In the genomic region with DNA sequence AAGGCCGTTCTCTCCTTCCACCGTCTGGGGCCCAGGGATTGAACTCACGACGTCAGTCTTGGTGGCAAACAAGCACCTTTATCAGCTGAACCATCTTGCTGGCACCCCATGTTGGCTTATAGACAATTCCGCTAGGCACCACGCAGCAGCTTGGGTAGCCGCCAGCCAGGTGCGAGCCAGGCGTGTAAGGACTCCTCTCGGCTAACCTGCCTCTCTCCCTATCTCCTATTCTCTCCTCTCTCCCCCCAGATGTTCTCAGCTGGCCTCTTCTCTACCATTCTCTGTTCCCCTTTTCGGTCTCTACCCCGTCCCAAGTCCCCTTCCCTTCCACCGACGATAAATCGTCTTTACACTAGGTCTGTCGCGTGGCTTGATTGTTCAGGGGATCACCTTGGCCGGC, we compare ENCODE assay signal across 8 mouse cellular contexts. TPM values are rescaled to one million over a fixed set of nuclear protein-coding genes. Genes with fewer than 3 reads are reported as not detected.
DNase-seq lines count a peak whose midpoint lies in the region; ATAC-seq lines count a peak whose summit lies in the region.

No protein-coding gene starts in this region.

- no peaks in the 10 kb centered on the region for H3K27me3 ChIP-seq in neural tube, embryonic 11.5 days (ENCODE audit: control insufficient read depth, insufficient read depth, low read length)
- no peaks in the 10 kb centered on the region for H3K27me3 ChIP-seq in limb, embryonic 12.5 days
- no peaks in the 10 kb centered on the region for H3K27me3 ChIP-seq in neural tube, embryonic 15.5 days (replicated peaks)

- H3K9me3 ChIP-seq in neural tube, embryonic 11.5 days (ENCODE audit: control insufficient read depth, low read length): no peaks in the 10 kb centered on the region
- 0 out of 2 replicates have a peak, but pooled peaks cover 4% of the 10 kb centered on the region for H3K9me3 ChIP-seq in limb, embryonic 12.5 days
- no peaks in the 10 kb centered on the region for H3K9me3 ChIP-seq in neural tube, embryonic 15.5 days (replicated peaks)

- H3K27ac ChIP-seq in neural tube, embryonic 11.5 days (ENCODE audit: low read depth, low read length): peak overlapping the region; percentile 72; the same call in 1 of the 2 replicates
- peak overlapping the region; percentile 69; the same call in 1 of the 2 replicates for H3K27ac ChIP-seq in limb, embryonic 12.5 days
- H3K27ac ChIP-seq in neural tube, embryonic 15.5 days (replicated peaks): peak overlapping the region; percentile 84

- peak overlapping the region; percentile 82 for H3K4me2 ChIP-seq in neural tube, embryonic 11.5 days (ENCODE audit: low read depth)
- H3K4me2 ChIP-seq in limb, embryonic 12.5 days: peak overlapping the region; percentile 87
- peak overlapping the region; percentile 94 for H3K4me2 ChIP-seq in neural tube, embryonic 15.5 days

- peaks cover 5% of the 10 kb centered on the region; the same call in 1 of the 2 replicates for H3K36me3 ChIP-seq in neural tube, embryonic 11.5 days (ENCODE audit: control insufficient read depth, insufficient read depth, low read length)
- peaks cover 22% of the 10 kb centered on the region for H3K36me3 ChIP-seq in limb, embryonic 12.5 days
- peaks cover 12% of the 10 kb centered on the region for H3K36me3 ChIP-seq in neural tube, embryonic 15.5 days

- no peak for ATAC-seq in neural tube, embryonic 11.5 days (ENCODE audit: insufficient read depth, low FRiP score, low TSS enrichment)
- ATAC-seq in erythroblast, adult 5-6 weeks (replicated peaks; ENCODE audit: low FRiP score, poor library complexity, severe bottlenecking): 0 out of 2 replicates have a peak, but pooled peaks have one; percentile 7
- ATAC-seq in limb, embryonic 12.5 days (ENCODE audit: insufficient number of reproducible peaks, insufficient read depth, low FRiP score, low TSS enrichment, low read depth): no peak
- no peak for ATAC-seq in neural tube, embryonic 15.5 days (ENCODE audit: low FRiP score)

- H3K9ac ChIP-seq in neural tube, embryonic 11.5 days (ENCODE audit: low read length): peak overlapping the region; percentile 73
- H3K9ac ChIP-seq in limb, embryonic 12.5 days (replicated peaks): peak overlapping the region; percentile 80
- peak overlapping the region; percentile 76 for H3K9ac ChIP-seq in neural tube, embryonic 15.5 days (replicated peaks)

- no peak for DNase-seq in neural tube, embryonic 11.5 days (ENCODE audit: low spot score)
- DNase-seq in neural tube, embryonic 10.5 days (ENCODE audit: extremely low spot score, low spot score): no peak
- DNase-seq in left cerebral cortex, adult 11 months (ENCODE audit: low spot score): no peak
- no peak for DNase-seq in left cerebral cortex, adult 18-20 months (ENCODE audit: low spot score in 2 of 2)
- no peak for DNase-seq in right cerebral cortex, postnatal 14 days

- H3K4me3 ChIP-seq in neural tube, embryonic 11.5 days (ENCODE audit: low read depth, low read length): peak overlapping the region; percentile 80
- peak overlapping the region; percentile 93 for H3K4me3 ChIP-seq in limb, embryonic 12.5 days (replicated peaks)
- H3K4me3 ChIP-seq in neural tube, embryonic 15.5 days (replicated peaks): peak overlapping the region; percentile 95

- peaks cover 14% of the 10 kb centered on the region for H3K4me1 ChIP-seq in neural tube, embryonic 11.5 days (ENCODE audit: control insufficient read depth, insufficient read depth, low read length)
- peaks cover 18% of the 10 kb centered on the region for H3K4me1 ChIP-seq in limb, embryonic 12.5 days (replicated peaks)
- H3K4me1 ChIP-seq in neural tube, embryonic 15.5 days: peaks cover 38% of the 10 kb centered on the region

- WGBS in neural tube, embryonic 11.5 days: 16% methylated on average over 18 of the region's 18 CpGs
- WGBS in limb, embryonic 12.5 days: 13% methylated on average over 18 of the region's 18 CpGs
- 17% methylated on average over 18 of the region's 18 CpGs for WGBS in neural tube, embryonic 15.5 days

RNA-seq across cellular contexts. Expression of gene Ddost, which starts 0.8 kb away (rescaled TPM):
- polyA plus RNA-seq in neural tube, embryonic 11.5 days (2014; fragmentation: Nextera tagmentation; extraction: Ambion mirVana): 231 and 247 TPM in 2 replicates
- total RNA-seq in erythroblast, adult 5-6 weeks (2015; ENCODE audit: low replicate concordance): 48.2 and 52.5 TPM in 2 replicates
- total RNA-seq in erythroblast, adult 5-6 weeks (2017; ENCODE audit: low replicate concordance): 27.2 and 36.8 TPM in 2 replicates
- 289 and 299 TPM in 2 replicates for polyA plus RNA-seq in limb, embryonic 12.5 days (2016; fragmentation: Nextera tagmentation; extraction: Ambion mirVana)
- 217 and 246 TPM in 2 replicates for polyA plus RNA-seq in neural tube, embryonic 15.5 days (2015; fragmentation: Nextera tagmentation; extraction: Ambion mirVana)
- 10 to 100 TPM; 93.2 to 93.8 TPM for total RNA-seq in left cerebral cortex, adult 18-20 months (2021)

RNA-seq across cellular contexts. Expression of gene Pink1, which starts 22.4 kb away (rescaled TPM):
- 26.5 and 29.3 TPM in 2 replicates for polyA plus RNA-seq in neural tube, embryonic 11.5 days (2014; fragmentation: Nextera tagmentation; extraction: Ambion mirVana)
- total RNA-seq in erythroblast, adult 5-6 weeks (2015; ENCODE audit: low replicate concordance): 52.7 and 58.8 TPM in 2 replicates
- total RNA-seq in erythroblast, adult 5-6 weeks (2017; ENCODE audit: low replicate concordance): 91.2 and 111 TPM in 2 replicates
- polyA plus RNA-seq in limb, embryonic 12.5 days (2016; fragmentation: Nextera tagmentation; extraction: Ambion mirVana): 55.8 and 57.4 TPM in 2 replicates
- polyA plus RNA-seq in neural tube, embryonic 15.5 days (2015; fragmentation: Nextera tagmentation; extraction: Ambion mirVana): 87.9 and 103 TPM in 2 replicates
- 100 to 1,000 TPM; 347 to 376 TPM for total RNA-seq in left cerebral cortex, adult 18-20 months (2021)

RNA-seq across cellular contexts. Expression of gene Kif17, which starts 53.5 kb away (rescaled TPM):
- polyA plus RNA-seq in neural tube, embryonic 11.5 days (2014; fragmentation: Nextera tagmentation; extraction: Ambion mirVana): 0.37 and 0.46 TPM in 2 replicates
- 3.3 TPM in 1 of 2 replicates, not detected in the other for total RNA-seq in erythroblast, adult 5-6 weeks (2015; ENCODE audit: low replicate concordance)
- 0.26 and 1.3 TPM in 2 replicates for total RNA-seq in erythroblast, adult 5-6 weeks (2017; ENCODE audit: low replicate concordance)
- polyA plus RNA-seq in limb, embryonic 12.5 days (2016; fragmentation: Nextera tagmentation; extraction: Ambion mirVana): 1.0 and 1.3 TPM in 2 replicates
- polyA plus RNA-seq in neural tube, embryonic 15.5 days (2015; fragmentation: Nextera tagmentation; extraction: Ambion mirVana): 5.0 and 5.2 TPM in 2 replicates
- 10 to 100 TPM; 28.8 to 33.0 TPM for total RNA-seq in left cerebral cortex, adult 18-20 months (2021)

RNA-seq across cellular contexts. Expression of gene Sh2d5, which starts 53.5 kb away (rescaled TPM):
- polyA plus RNA-seq in neural tube, embryonic 11.5 days (2014; fragmentation: Nextera tagmentation; extraction: Ambion mirVana): 1.6 and 1.8 TPM in 2 replicates
- total RNA-seq in erythroblast, adult 5-6 weeks (2015; ENCODE audit: low replicate concordance): 3.1 and 6.3 TPM in 2 replicates
- total RNA-seq in erythroblast, adult 5-6 weeks (2017; ENCODE audit: low replicate concordance): 5.4 and 6.4 TPM in 2 replicates
- 0.87 and 1.9 TPM in 2 replicates for polyA plus RNA-seq in limb, embryonic 12.5 days (2016; fragmentation: Nextera tagmentation; extraction: Ambion mirVana)
- polyA plus RNA-seq in neural tube, embryonic 15.5 days (2015; fragmentation: Nextera tagmentation; extraction: Ambion mirVana): 17.0 and 19.9 TPM in 2 replicates
- 10 to 100 TPM; 71.7 to 83.2 TPM for total RNA-seq in left cerebral cortex, adult 18-20 months (2021)
